Mouse (Mus musculus): ENCODE results near the gene Itgam. TPM values are rescaled to one million over a fixed set of nuclear protein-coding genes. Genes with fewer than 3 reads are reported as not detected.

Itgam gene
- polyA plus RNA-seq, 1 experiment from 2014 or later, result 128 TPM

DNA sequence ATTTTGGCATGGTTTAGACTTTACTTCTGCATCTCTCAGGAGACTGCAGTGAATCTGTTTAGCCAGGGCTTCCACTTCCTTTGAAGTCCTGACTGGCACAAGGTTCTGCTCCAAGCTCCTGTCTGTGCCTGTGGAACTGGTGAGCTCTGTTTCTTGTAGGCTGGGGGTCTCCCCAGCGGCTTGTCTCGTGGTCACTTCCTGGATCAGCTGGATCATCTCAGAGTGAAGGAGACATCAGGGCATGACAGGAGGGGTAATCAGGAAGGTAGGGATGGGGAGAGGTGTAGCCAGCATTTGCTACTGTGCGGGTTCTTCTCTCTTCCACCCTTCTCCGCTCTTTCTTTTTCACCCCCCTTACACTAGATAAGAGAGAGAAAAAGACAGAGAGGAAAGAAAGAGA is 9.4 kb downstream of the Itgam start:
- 88% methylated on average over 4 of the region's 4 CpGs for WGBS (ENCODE audit: missing documents)
- no peak overlapping the region for H3K27ac ChIP-seq
- peaks cover 41% of the 10 kb centered on the region for H3K36me3 ChIP-seq (ENCODE audit: inconsistent target)
- peaks cover 23% of the 10 kb centered on the region for H3K79me2 ChIP-seq (ENCODE audit: inconsistent target)
- no peak overlapping the region for H3K4me3 ChIP-seq (ENCODE audit: inconsistent target)

DNA sequence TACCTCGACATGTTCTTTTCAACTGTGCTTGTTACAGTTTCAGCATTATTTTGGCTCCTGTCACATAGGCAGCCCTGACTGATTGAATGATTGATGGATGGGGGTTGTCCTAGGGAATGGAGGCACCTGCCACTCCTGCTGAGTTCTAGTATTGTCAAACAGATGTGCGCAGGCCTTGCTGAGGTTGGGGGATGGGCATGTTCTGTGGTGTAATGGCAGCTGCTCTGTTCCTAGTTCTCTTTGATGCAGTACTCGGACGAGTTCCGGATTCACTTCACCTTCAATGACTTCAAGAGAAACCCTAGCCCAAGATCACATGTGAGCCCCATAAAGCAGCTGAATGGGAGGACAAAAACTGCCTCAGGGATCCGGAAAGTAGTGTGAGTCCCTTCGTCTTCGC is 17.6 kb downstream of the Itgam start:
- no peak overlapping the region for H3K27ac ChIP-seq
- no peak overlapping the region for H3K4me3 ChIP-seq (ENCODE audit: inconsistent target)
- peaks cover 41% of the 10 kb centered on the region; the same call in 1 of the 2 replicates for H3K36me3 ChIP-seq (ENCODE audit: inconsistent target)
- WGBS (ENCODE audit: missing documents), result 96% methylated on average over 8 of the region's 8 CpGs
- no peaks in the 10 kb centered on the region for H3K79me2 ChIP-seq (ENCODE audit: inconsistent target)

DNA sequence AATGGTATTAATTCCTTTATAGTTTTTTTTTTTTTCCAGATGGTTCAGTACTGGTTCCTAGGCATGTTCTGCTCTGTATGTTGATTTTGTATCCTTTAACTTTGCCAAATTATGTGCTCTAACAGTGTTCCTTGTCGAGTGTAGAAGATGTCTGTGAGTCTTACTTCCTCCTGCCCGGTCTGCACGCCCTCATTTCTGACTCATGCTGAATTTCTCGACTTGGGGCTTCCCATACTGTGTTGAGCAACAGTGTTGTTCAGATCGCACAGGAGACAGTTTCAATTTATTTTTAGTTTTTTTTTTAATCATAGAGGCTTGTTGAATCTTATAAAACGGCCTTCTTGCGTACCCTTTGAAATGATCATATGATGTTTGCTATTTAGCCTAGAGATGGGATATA is 26.7 kb downstream of the Itgam start:
- H3K27ac ChIP-seq, result peak overlapping the region; percentile 78
- H3K36me3 ChIP-seq (ENCODE audit: inconsistent target), result peaks cover 19% of the 10 kb centered on the region
- peaks cover 6% of the 10 kb centered on the region; the same call in 1 of the 2 replicates for H3K79me2 ChIP-seq (ENCODE audit: inconsistent target)
- WGBS (ENCODE audit: missing documents), result 0% methylated on average over 7 of the region's 7 CpGs
- peak overlapping the region; percentile 23 for H3K4me3 ChIP-seq (ENCODE audit: inconsistent target)

GRCm38 (mm10) chr7:128098135-128098534 is 35.7 kb downstream of the Itgam start:
- H3K27ac ChIP-seq, result no peak overlapping the region
- peaks cover 30% of the 10 kb centered on the region for H3K36me3 ChIP-seq (ENCODE audit: inconsistent target)
- WGBS (ENCODE audit: missing documents), result 88% methylated on average over 1 of the region's 1 CpGs
- no peak overlapping the region for H3K4me3 ChIP-seq (ENCODE audit: inconsistent target)
- no peaks in the 10 kb centered on the region; the same call in 1 of the 2 replicates for H3K79me2 ChIP-seq (ENCODE audit: inconsistent target)

DNA sequence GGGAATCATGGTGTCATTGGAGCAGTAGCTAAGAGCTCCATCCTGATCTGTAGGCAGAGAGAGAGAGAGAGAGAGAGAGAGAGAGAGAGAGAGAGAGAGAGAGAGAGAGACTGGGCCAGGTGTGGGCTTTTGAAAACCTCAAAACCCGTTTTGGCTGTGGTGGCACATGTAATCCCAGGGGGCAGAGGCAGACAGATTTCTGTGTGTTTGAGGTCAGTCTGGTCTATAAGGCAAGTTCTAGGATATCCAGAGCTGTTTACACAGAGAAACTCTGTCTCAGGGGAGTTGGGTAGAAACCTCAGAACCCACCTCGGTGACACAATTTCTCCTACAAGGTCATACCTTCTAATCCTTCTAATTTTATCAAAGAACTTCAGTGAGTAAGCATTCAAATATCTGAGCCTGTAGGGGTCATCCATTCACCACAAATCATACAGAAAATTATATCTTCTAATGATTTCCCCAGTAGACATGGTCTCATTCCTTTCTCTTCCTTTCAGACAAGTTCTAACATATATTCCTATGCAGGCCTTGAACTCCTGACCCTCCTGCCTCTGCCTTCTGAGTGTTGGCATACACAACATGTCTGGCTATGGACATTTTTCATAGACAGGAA is 38.4 kb downstream of the Itgam start:
- 71% methylated on average over 2 of the region's 2 CpGs for WGBS (ENCODE audit: missing documents)
- no peak overlapping the region for H3K27ac ChIP-seq
- peaks cover 41% of the 10 kb centered on the region for H3K36me3 ChIP-seq (ENCODE audit: inconsistent target)
- no peak overlapping the region for H3K4me3 ChIP-seq (ENCODE audit: inconsistent target)
- H3K79me2 ChIP-seq (ENCODE audit: inconsistent target), result no peaks in the 10 kb centered on the region

DNA sequence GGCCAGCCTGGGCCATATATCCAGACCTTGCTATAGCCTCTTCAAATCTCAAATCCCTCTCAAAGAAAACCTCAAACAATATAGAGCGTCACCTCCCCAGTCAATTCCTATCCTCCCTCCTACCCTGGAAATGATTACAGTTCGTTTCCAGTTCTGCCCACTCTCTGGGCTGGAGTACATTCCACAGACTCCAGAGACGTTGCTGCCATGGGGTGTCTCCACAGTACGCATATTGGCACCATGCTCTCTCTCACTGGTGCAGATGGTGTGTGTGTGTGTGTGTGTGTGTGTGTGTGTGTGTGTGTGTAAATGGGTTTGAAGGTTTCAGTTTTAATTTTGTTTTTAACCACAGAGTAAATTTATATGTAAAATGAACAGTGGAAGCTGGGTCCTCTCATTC is 42.8 kb downstream of the Itgam start:
- H3K27ac ChIP-seq, result no peak overlapping the region
- 69% methylated on average over 4 of the region's 4 CpGs for WGBS (ENCODE audit: missing documents)
- H3K79me2 ChIP-seq (ENCODE audit: inconsistent target), result no peaks in the 10 kb centered on the region
- peaks cover 58% of the 10 kb centered on the region for H3K36me3 ChIP-seq (ENCODE audit: inconsistent target)
- no peak overlapping the region for H3K4me3 ChIP-seq (ENCODE audit: inconsistent target)

DNA sequence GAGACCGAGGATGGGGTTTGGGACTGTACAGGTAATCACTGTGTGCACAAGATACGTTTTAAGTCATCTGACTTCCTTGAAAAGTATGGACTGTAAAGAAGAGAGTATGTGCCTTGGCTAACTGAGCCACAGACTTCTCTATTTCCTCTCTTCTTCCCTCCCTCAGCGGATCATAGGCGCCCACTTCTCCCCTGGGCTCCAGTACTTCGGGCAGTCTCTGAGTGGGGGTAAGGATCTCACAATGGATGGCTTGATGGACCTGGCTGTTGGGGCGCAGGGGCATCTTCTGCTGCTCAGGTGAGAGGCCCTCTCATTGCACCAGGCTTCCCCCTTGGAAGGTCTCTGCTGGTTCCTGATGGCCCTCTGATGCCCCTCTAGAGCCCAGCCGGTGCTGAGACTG is 45.0 kb downstream of the Itgam start:
- 97% methylated on average over 4 of the region's 7 CpGs for WGBS (ENCODE audit: missing documents)

DNA sequence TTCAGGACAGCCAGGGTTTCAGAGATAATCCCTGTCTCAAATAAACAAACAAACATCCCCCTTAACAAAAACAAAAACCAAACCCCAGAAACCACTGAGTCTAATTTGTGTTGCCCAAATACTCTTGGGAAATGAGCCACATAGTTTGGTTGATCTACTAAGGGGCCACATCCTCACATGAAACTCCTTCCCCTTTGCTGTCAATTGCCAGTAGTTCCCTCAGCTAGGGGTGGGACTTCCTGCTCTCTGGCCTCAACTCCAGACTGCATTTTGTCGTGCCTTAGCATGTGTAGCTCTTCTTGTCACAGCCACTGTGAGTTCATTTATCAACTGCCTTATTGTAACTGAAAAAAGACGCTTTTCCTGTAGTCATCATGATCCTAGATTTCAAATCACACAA is 47.9 kb downstream of the Itgam start:
- H3K4me3 ChIP-seq (ENCODE audit: inconsistent target), result no peak overlapping the region
- H3K79me2 ChIP-seq (ENCODE audit: inconsistent target), result no peaks in the 10 kb centered on the region
- 62% methylated on average over 2 of the region's 2 CpGs for WGBS (ENCODE audit: missing documents)
- no peak overlapping the region for H3K27ac ChIP-seq
- peaks cover 66% of the 10 kb centered on the region for H3K36me3 ChIP-seq (ENCODE audit: inconsistent target)

More for the DNA sequence above, 45.0 kb downstream of the Itgam start:
- Histone ChIP-seq H3K79me2 (ENCODE audit: inconsistent target) (no peaks in the 10 kb centered on the region), H3K4me3 (ENCODE audit: inconsistent target) (no peak overlapping the region), H3K27ac (no peak overlapping the region), H3K36me3 (ENCODE audit: inconsistent target) (peaks cover 57% of the 10 kb centered on the region)

DNA sequence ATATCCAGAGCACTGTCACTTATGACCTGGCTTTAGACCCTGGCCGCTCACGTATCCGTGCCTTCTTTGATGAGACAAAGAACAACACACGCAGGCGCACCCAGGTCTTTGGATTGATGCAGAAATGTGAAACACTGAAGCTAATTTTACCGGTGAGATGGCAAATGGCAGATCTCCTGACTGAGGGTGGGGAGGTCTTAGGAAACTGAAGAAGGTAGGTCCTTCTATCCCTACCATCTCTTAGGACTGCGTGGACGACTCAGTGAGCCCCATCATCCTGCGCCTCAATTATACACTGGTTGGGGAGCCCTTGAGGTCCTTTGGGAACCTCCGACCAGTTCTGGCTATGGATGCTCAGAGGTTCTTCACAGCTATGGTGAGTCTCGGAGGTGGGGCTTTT is 49.7 kb downstream of the Itgam start:
- no peak overlapping the region for H3K27ac ChIP-seq
- peaks cover 54% of the 10 kb centered on the region for H3K36me3 ChIP-seq (ENCODE audit: inconsistent target)
- 95% methylated on average over 11 of the region's 11 CpGs for WGBS (ENCODE audit: missing documents)
- H3K4me3 ChIP-seq (ENCODE audit: inconsistent target), result no peak overlapping the region
- H3K79me2 ChIP-seq (ENCODE audit: inconsistent target), result no peaks in the 10 kb centered on the region

DNA sequence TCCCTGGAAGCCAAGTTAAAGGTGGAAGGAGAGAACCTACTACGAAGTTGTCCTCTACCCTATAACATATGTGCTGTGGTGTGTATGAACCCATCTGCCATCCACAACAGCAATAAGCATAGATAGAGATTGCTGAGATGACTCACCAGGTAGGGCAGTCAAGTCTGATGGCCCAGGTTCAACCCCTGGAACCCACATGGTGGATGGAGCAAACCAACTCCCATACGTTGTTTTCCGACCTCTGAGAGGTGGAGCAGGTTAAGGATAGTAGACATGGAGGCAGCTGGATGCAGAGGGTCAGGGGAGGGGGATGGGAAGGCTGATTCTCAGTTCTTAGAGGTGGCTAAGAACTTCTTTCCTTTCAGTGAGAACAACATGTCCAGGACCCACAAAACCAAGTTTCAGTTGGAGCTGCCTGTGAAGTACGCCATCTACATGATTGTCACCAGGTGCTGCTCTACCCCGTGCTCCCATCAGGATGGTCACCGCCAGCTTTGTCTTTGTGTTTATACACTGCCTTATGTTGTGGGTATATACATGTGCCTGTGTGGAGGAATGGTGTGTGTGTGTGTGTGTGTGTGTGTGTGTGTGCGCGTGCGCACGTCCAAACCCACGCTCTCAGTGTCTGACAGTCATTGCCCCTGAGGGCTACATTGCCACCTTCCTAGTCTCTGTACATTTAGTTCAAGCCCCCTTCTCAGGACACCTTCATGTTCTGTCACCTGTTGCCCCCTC is 52.1 kb downstream of the Itgam start:
- H3K79me2 ChIP-seq (ENCODE audit: inconsistent target), result no peaks in the 10 kb centered on the region
- no peak overlapping the region for H3K4me3 ChIP-seq (ENCODE audit: inconsistent target)
- 88% methylated on average over 11 of the region's 11 CpGs for WGBS (ENCODE audit: missing documents)

GRCm38 (mm10) chr7:128115211-128115958 is 52.9 kb downstream of the Itgam start:
- 47% methylated on average over 5 of the region's 5 CpGs for WGBS (ENCODE audit: missing documents)
- H3K27ac ChIP-seq, result no peak overlapping the region
- no peaks in the 10 kb centered on the region for H3K79me2 ChIP-seq (ENCODE audit: inconsistent target)
- H3K36me3 ChIP-seq (ENCODE audit: inconsistent target), result peaks cover 37% of the 10 kb centered on the region
- H3K4me3 ChIP-seq (ENCODE audit: inconsistent target), result no peak overlapping the region

More for the DNA sequence above, 52.1 kb downstream of the Itgam start:
- Histone ChIP-seq H3K27ac (no peak overlapping the region), H3K36me3 (ENCODE audit: inconsistent target) (peaks cover 37% of the 10 kb centered on the region)

DNA sequence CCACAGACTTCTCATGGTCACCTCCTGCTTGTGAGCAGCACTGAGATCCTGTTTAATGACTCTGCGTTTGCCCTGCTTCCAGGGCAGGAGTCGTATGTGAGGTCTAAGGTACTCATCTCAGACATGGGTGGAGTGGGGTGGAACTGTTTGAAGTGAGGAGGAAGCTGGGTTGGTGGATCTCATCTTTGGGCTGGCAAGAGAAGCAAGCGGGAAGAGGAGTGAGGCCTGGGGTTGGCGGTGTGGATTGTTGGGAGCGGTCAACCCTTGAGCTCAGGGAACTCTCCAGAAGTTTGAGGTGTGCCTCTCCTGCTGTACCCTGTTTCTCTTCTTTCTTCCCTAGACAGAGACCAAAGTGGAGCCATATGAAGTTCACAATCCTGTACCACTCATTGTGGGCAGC is 54.0 kb downstream of the Itgam start:
- H3K79me2 ChIP-seq (ENCODE audit: inconsistent target), result no peaks in the 10 kb centered on the region
- WGBS (ENCODE audit: missing documents), result 96% methylated on average over 5 of the region's 5 CpGs
- peaks cover 32% of the 10 kb centered on the region for H3K36me3 ChIP-seq (ENCODE audit: inconsistent target)
- H3K4me3 ChIP-seq (ENCODE audit: inconsistent target), result no peak overlapping the region
- no peak overlapping the region for H3K27ac ChIP-seq

DNA sequence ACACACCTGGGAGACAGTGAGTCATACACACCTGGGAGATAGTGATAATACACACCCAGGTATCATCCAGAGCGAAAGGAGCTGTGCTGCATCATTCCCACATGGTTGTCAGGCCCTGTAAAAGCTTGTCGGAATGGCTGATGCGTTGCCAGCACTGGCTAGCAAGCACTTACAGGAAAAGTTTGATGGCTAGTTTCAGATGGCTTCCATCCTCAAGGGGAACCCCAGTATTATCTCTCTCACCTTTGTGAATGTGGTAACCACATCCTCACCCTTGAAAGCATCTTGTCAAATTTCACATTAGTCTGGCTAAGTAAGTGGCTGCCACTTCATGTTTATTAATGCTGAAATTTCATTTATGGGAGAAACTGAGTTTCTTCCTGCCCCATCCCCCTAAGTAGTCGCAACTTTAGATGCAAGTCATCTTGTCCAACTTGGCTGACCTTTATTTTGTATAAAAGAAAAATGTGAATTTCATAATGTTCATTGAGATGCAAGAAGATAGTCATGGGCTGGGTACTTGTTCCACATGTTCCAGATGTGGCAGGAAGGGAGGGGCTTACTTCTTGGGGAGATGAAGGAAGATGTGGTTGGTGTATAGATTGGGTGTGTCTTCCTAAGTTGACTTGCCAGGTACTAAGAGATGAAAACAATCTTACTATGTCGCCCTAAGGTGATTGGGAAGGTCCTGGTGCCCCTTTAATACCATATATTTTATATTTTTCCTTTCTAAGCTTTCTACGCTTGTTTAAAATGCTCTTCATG is 57.5 kb downstream of the Itgam start:
- peaks cover under 1% of the 10 kb centered on the region; the same call in 1 of the 2 replicates for H3K36me3 ChIP-seq (ENCODE audit: inconsistent target)
- no peak overlapping the region for H3K4me3 ChIP-seq (ENCODE audit: inconsistent target)
- no peaks in the 10 kb centered on the region for H3K79me2 ChIP-seq (ENCODE audit: inconsistent target)
- H3K27ac ChIP-seq, result no peak overlapping the region
- WGBS (ENCODE audit: missing documents), result 88% methylated on average over 6 of the region's 6 CpGs
